Mouse (Mus musculus) thymus, postnatal 36 days (tissue): Measurements from ENCODE around the gene Tm2d3.

Source experiments
- DNase-seq, 2 experiments: peaks; one replicate each; pipeline ENCODE4 v3.0.0; 2022; ENCODE audit warnings: mixed read lengths in 2 of 2

Gene Tm2d3

DNA sequence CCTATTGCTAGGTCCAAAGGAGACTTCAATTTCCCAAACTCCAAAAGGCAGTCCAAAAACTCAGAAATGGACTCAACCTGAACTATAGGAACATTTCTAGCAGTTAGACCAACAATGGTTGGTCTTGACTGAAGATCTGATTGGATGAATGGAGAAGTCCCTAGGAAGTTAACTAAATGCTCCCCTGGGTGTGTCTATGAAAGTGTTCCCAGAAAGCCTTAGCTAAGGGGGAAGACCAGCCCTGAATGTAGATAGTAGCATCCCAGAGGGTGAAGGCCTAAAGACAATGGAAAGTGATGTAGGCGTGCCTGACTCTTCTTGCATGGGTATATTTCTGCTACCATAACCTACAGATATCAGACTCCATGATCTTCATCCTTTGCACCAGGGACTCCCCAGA, 17.5 kb downstream of the Tm2d3 start:
- no peak for DNase-seq

DNA sequence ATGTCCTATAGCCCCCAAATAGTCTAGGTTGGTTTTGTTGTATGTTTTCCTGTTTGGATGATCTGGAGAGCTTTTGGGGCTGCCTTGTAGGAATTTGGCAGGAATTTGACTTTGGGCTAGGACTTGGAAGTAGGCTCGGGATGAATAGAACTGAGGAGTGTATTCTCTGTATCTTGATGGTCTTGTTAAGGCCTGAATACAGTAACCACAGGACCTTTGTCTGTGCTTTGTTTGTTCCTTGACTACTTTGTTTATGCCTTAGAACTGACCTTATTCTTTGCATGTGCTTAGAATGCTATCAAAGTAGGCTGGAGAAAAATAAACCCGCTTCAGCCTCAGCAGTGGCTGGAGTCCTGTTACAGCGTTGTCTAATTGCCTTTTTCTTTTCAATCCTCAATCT, 19.3 kb downstream of the Tm2d3 start:
- DNase-seq = no peak

DNA sequence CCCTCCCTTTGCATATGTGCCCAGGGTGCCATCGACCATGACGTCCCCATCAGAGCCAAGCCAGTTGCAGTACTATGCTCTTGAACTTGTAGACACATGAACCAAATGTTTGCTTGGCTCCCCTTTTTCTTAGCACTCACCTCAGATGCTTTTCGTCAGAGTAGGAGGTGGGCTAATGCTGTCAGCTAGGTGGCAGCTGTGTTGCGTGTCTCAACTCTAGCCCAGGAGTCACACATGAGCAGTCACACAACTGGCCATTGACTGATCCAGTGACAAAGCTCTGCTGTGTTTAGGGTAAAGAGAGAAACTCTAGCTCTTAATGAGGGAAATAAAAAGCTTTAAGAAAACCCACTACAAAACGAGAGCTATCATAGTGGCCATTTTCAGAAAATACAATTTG, 22.8 kb downstream of the Tm2d3 start:
- no peak for DNase-seq

DNA sequence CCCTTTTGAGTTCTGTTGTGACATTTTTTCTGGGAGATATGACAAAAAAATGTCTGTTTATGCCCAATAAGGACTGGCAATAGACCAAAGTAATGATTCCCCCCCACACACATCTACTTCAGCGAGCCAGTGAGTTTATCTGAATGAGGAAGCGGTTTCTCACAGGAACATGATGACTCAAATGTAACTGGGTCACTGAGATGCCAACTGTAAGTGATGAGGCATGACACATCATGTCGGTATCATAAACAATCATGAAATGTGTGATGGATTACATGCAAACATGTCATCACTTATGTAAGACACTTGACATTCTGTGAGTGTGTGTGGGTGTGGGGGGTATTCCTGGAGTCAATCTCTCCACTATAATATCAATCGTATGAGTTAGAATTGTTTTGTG, 23.3 kb downstream of the Tm2d3 start:
- DNase-seq = no peak

DNA sequence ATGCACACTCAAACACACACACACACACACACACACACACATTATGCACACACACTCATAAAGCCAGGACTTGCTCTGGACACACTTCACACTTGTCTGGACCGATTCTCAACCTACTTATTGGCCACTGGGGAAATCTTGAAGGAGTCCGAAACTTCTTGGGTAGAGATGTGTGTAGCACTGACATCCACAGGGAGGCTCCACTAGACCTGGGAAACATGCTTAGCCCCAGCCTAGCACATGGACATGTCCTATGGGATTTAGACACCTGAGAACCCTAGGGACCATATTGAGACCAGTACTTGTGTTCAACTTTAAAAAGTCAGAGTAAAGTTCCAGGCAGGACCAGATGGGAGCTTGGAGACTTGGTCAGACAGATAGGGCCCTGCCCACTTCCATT, 43.1 kb downstream of the Tm2d3 start:
- no peak for DNase-seq

DNA sequence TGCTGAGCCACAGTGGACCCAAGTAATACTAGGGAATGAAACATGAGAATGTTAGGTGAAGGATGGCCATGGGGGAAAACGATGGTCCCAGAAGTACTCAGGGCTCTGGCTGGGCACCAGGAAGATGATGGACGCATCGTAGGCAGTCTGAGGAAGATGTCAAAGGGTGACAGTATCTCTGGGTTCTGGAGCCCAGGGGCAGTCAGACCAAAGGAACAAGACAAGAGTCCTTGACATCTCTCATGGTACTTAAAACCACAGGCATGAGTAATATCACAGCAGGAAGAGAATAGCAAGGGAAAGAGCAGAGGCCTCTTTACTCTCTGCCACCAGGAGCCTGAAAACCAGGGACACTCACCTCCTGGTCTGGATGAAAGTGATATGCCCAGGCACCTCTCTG, 44.3 kb downstream of the Tm2d3 start:
- DNase-seq = no peak

DNA sequence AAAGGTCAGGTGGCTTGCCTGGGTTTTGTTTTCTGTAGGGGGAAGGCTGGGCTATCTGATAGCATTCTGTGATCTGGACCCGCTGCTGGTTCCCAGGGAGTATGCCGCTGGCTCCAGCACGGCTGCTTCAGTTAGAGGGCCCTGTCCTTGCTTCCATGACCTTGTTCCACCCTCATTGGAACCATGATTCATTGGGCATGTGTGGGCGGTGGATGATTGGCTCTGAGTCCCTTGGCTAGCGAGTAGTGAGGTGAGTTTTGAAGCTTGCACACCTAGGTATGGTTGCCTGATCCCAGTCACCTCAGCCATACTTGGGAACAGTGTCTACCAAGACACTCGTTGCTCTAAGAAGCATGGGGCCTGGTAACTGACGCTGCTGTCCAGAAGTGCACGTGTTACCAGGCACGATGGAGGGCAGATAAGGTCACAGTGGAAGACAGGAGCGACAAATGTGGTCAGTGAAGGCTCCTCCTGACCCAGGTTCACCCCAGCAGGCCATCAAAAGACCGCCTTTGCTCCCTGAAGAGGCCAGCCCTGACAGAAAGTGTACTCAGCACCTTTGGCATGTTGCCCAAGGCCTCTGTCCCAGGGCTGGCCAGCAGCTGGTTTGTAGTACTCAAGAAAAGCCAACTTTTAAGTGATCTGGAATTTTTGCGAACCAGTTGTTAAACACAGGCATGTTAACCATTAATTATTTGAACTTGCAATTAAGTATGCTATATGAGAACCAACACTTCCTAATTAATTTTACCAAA, 46.5 kb downstream of the Tm2d3 start:
- DNase-seq = no peak

DNA sequence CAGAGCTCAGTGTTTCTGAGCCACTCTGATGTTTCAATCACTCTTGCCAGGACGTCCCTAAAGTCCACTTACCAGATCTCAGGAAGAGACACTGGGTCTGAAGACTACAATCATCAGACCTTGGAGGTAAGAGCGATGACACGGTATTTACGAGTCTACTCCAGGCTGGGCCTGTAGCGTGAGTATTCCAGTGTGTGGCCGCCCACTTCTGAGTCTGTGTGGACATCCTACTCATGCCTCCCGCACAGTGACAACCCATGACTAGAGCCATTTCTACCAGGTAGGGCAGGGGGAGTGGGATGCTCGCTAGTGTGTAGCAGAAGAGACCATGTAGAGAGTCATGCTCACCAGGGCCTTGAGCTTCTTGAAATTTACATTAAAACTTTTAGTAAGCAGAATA, 51.9 kb downstream of the Tm2d3 start:
- DNase-seq = no peak

DNA sequence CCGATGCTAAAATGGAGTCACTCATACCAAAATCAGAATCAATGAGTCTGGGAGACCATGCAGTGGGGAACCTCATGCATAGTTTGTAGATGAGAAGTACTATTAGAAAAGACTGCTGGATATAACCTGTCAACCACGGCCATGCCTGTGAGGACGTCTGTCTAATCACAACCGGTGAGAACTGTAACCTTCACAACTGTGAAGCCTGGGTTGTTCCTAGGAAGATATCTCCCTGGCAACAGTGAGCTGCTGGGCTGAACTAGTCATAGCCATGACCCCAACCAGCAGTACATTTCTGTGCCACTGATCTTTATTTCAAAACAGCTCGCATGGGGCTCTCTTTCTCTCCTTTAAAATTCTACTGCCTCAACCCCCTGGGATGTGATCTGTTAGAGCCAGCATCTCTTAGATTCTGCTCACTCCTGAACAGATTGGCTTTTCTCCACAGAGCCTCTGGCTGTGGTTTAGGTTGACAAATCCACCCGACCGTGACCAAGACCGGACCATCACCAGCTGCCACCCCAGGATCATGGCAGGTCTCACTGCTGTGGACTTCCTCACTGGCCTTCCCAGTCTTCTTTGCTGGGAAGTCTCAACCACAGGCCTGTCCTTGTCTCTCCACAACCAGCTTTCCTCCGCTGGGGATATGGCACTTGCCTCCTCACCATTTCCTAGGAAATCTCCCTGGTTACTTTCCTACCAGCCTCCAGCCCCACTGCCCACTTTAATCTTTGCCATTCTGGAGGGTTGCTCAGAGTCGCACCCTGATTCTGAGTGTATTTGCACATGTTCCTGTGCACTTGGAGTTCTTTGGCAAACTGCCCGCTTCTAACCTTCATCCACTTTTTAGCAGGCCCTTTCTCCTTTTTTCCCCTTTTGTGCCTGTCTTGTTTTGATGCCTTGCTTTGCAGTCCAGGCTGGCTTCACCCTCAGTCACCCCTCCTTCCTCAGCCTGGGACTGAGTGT, 57.3 kb downstream of the Tm2d3 start:
- DNase-seq = no peak
